Mouse (Mus musculus): Measurements from ENCODE around the gene Trhde. TPM values are rescaled to one million over a fixed set of nuclear protein-coding genes. Genes with fewer than 3 reads are reported as not detected.

Trhde gene
- 0.03 and 0.04 TPM in 2 replicates for polyA plus RNA-seq (2015; fragmentation: Nextera tagmentation; extraction: Ambion mirVana)

DNA sequence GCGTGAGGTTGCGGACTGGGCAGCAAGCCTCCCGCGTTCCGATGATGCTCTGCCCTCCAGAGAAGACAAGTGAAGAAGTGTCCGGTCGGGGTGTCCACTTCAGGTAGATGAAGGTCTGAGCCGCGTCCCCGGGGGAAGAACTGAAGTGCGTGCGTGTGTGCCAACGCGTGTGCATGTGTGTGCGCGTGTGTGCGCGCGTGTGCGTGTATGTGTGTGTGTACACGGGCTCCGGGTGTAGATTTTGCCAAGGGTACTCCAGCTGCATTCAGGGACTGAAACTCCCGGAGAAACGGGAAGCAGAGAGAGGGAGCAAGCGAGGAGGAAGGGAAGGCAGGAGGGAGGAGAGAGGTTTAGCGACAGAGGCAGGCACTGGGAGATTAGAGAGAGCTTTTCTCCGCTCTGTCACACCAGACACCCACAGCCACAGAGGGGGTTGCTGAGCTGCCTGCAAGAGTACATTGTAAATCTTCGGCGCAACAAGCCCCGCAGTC is at the start of gene Trhde:
Gene Trhde, minus strand, starts transcription at position 147 of the 491 bp plus-strand sequence.
- Histone ChIP-seq H3K4me3 (peak within 1 kb of the TSS; percentile 56), H3K27ac (no peak within 1 kb of the TSS), H3K9me3 (replicated peaks) (no peaks in the 10 kb centered on the region), H3K4me1 (replicated peaks) (peaks cover 19% of the 10 kb centered on the region), H3K4me2 (peak within 1 kb of the TSS; percentile 94), H3K27me3 (peaks cover 55% of the 10 kb centered on the region), H3K9ac (no peak within 1 kb of the TSS), H3K36me3 (no peaks in the 10 kb centered on the region)
- under 1% methylated on average over 30 of the region's 30 CpGs for WGBS
- peak; percentile 51; the same call in 1 of the 2 replicates for ATAC-seq (replicated peaks; ENCODE audit: insufficient number of reproducible peaks, insufficient read depth, low FRiP score, low read depth)

DNA sequence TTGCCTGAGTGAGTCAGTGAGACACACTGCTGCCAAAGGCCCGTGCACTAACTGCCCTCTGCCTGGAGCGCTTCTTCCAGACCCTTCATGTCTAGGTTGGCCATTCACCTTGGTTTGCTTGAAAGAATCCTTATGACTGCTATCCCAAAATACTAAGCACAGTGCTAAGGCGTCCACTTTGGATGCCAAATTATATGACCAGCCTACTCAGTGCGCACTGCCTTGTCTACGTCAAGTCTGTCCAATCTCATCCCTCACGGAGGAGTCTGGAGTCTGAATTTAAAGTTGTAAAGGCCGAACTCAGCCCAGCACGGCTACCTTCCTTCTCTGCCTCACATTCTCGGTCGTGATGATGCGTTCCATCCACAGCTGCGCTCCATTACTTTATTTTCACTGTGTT is 39.9 kb upstream of the Trhde start:
- 73% methylated on average over 12 of the region's 12 CpGs for WGBS
- H3K4me2 ChIP-seq, result no peak overlapping the region
- no peak overlapping the region for H3K4me3 ChIP-seq
- ATAC-seq (replicated peaks; ENCODE audit: insufficient number of reproducible peaks, insufficient read depth, low FRiP score, low read depth), result no peak
- no peaks in the 10 kb centered on the region for H3K36me3 ChIP-seq
- no peak overlapping the region for H3K27ac ChIP-seq
- no peaks in the 10 kb centered on the region for H3K4me1 ChIP-seq (replicated peaks)
- H3K27me3 ChIP-seq, result no peaks in the 10 kb centered on the region
- H3K9ac ChIP-seq, result no peak overlapping the region
- H3K9me3 ChIP-seq (replicated peaks), result no peaks in the 10 kb centered on the region

DNA sequence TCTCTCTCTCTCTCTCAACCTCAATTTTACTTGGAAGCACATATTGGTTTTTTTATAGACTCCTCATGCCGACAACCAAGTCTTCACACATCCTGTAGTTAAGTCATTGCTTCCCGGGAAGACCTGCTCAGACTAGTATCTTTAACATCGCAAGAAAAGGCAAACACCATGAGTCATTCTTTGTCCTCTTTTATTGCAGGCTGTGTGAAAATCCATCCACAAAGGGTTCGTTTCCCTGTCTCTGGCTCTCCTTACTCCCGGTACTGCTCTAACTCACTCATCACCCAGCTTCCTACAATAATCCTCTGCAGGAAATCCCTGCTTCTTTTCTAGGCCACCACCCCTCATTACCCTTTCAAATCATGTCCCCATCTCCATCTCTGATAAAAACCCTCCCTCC is 39.3 kb upstream of the Trhde start:
- 41% methylated on average over 5 of the region's 5 CpGs for WGBS
- no peak overlapping the region for H3K4me2 ChIP-seq
- H3K27me3 ChIP-seq, result no peaks in the 10 kb centered on the region
- H3K4me3 ChIP-seq, result no peak overlapping the region
- H3K27ac ChIP-seq, result no peak overlapping the region
- no peak for ATAC-seq (replicated peaks; ENCODE audit: insufficient number of reproducible peaks, insufficient read depth, low FRiP score, low read depth)
- H3K9me3 ChIP-seq (replicated peaks), result no peaks in the 10 kb centered on the region
- no peak overlapping the region for H3K9ac ChIP-seq
- no peaks in the 10 kb centered on the region for H3K4me1 ChIP-seq (replicated peaks)
- H3K36me3 ChIP-seq, result no peaks in the 10 kb centered on the region

DNA sequence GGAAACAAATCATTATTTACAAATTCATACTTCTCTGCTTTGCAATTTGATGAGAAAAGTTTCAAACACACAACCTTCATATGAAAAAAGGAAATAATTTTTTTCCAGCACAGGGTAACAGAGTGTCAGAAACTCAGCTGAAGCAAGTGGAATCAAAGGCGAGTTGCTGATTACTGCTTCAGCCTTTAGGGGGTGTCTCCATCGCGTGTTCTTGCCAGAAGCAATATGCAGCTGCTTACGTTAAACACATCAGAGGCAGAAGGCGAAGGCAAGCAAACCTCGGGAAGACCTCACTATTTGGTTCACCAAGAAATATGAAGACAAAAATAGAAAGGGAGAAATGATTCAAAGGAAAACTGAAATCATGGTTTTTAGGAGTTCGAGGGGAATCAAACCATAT is 29.2 kb upstream of the Trhde start:
- WGBS, result 46% methylated on average over 7 of the region's 7 CpGs
- Histone ChIP-seq H3K27me3 (no peaks in the 10 kb centered on the region), H3K4me1 (replicated peaks) (no peaks in the 10 kb centered on the region), H3K9me3 (replicated peaks) (no peaks in the 10 kb centered on the region), H3K36me3 (no peaks in the 10 kb centered on the region), H3K4me2 (no peak overlapping the region), H3K4me3 (no peak overlapping the region), H3K9ac (no peak overlapping the region), H3K27ac (no peak overlapping the region)
- ATAC-seq (replicated peaks; ENCODE audit: insufficient number of reproducible peaks, insufficient read depth, low FRiP score, low read depth), result no peak

DNA sequence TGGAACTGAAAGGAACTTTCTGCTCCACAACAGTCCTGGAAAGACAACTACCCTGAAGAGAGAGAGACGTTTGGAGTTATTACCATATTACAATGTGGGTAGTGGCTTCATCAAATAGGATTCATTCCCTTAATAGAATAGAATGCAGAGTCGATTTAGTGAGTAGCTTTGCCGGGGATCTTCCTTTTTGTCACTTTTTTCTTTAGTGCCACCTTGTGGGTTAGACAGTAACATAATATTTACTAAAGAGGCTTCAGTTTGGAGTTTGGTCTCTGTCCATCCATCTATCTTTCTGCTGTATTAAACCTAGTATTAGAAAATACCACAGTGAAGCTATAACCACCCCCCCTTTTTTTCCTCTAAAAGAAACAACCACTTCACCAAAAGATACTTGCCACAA is 6.7 kb upstream of the Trhde start:
- no peak overlapping the region for H3K4me3 ChIP-seq
- H3K4me2 ChIP-seq, result no peak overlapping the region
- H3K27me3 ChIP-seq, result peaks cover 2% of the 10 kb centered on the region
- no peaks in the 10 kb centered on the region for H3K4me1 ChIP-seq (replicated peaks)
- no peak overlapping the region for H3K27ac ChIP-seq
- no peaks in the 10 kb centered on the region for H3K9me3 ChIP-seq (replicated peaks)
- no peak for ATAC-seq (replicated peaks; ENCODE audit: insufficient number of reproducible peaks, insufficient read depth, low FRiP score, low read depth)
- 47% methylated on average over 3 of the region's 3 CpGs for WGBS
- no peak overlapping the region for H3K9ac ChIP-seq
- no peaks in the 10 kb centered on the region for H3K36me3 ChIP-seq

DNA sequence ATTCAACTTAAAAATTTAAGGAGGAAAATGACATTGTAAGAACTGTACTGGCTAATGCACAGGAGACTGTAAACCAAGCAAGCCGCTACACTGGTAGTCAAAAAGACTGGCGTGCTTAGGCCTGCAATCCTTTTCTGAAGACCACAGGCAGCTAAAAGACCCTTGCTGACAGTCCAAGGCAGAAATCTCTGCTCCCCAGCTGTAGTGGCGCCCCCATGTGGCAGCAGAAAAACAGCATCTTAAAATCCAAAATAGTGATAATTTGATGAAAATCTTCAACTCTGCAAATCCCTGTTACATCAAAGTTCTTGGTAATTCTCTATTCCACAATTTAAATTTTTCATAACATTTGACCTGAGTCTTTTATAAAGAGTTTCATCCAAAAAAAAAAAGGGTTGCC is 3.8 kb upstream of the Trhde start:
- H3K4me2 ChIP-seq, result no peak overlapping the region
- no peak overlapping the region for H3K9ac ChIP-seq
- no peak overlapping the region for H3K4me3 ChIP-seq
- H3K27me3 ChIP-seq, result peaks cover 31% of the 10 kb centered on the region
- no peak overlapping the region for H3K27ac ChIP-seq
- no peaks in the 10 kb centered on the region for H3K9me3 ChIP-seq (replicated peaks)
- ATAC-seq (replicated peaks; ENCODE audit: insufficient number of reproducible peaks, insufficient read depth, low FRiP score, low read depth), result no peak
- H3K4me1 ChIP-seq (replicated peaks), result peaks cover 15% of the 10 kb centered on the region
- WGBS, result 38% methylated on average over 3 of the region's 3 CpGs
- no peaks in the 10 kb centered on the region for H3K36me3 ChIP-seq

DNA sequence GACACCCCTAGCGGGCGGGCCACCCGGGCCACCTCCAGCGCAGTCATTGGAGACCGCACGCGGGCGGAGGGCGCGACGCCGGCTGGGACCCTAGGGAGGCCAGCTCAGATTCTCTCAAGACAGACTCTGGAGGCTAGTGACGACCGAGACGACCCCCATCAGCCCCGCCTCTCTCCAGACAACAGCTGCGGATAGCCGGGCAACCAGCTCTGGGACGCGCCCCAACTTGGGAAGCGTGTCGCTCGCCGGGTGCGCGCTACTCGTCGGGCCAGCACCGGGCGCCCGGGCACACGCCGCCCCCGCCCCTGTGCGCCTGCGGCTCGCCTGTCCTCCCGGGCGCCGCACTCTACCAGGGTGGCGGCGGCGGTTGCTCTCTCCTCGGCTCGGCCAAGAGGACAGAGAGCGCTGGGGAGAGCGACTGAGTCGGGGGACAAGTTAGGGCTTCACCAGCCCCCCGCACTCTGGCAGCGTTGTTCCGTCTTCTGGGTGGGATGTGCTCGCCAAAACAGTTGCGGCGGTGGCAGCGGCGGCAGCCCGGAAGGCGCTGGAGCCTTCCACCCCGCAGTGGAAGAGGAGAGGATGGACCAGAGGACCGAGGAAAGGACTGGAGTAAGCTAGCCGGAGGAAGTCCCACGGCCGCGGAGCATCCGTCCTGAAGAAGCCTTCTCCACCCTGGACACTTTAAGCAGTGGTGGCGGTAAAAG is 498 bp downstream of the Trhde start:
- peaks cover 55% of the 10 kb centered on the region for H3K27me3 ChIP-seq
- H3K27ac ChIP-seq, result no peak overlapping the region
- H3K4me1 ChIP-seq (replicated peaks), result peaks cover 19% of the 10 kb centered on the region
- H3K4me2 ChIP-seq, result peak overlapping the region; percentile 94
- H3K4me3 ChIP-seq, result peak overlapping the region; percentile 56
- no peak overlapping the region for H3K9ac ChIP-seq
- H3K36me3 ChIP-seq, result no peaks in the 10 kb centered on the region
- H3K9me3 ChIP-seq (replicated peaks), result no peaks in the 10 kb centered on the region
- ATAC-seq (replicated peaks; ENCODE audit: insufficient number of reproducible peaks, insufficient read depth, low FRiP score, low read depth), result peak; percentile 48; the same call in 1 of the 2 replicates
- WGBS, result under 1% methylated on average over 65 of the region's 66 CpGs

DNA sequence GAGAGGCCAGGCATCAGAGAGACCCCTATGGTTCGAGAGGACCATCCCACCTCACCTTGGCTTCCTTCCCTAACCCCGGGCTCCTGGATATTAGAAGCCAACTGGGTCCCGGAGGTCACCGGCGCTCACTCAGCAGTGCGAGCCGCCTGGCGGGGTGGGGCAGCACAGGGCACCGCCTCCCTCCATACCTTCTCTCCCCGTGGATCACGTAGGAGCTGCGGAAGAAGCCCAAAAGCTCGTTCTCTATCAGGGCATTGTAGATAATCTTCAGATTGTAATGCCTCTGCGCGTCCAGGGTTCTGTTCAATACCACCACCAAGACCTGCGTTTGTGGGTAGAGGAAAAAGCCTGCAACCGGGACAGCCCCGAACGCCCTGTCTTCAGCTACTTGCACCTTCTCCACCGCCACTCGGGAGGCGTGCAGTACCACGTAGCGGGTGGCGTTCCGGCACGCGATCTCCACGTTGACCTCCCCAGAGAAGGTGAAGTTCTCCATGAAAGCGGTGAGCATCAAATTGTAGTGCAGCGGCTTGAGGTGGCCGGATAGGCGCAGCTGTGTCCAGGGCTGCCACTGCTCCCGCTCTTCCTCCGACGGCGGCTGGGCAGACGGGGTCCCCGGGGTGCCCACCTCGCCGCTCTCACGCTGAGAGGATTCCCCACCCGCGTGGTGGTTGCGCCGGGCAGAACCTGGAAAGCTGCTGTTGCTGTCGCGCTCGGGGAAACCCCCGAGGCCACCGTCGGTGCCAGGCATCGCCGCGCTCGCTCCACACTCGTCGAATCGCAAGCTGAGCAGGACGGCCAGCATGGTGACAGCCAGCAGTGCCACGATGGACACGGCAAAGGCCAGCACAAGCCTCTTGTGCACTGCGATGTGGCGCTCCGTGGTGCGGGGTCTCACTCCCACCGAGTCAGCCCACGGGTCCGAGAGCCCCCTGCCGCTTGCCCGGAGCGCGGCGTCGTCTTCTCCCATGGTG is 1.5 kb downstream of the Trhde start:
- H3K9me3 ChIP-seq (replicated peaks), result no peaks in the 10 kb centered on the region
- H3K36me3 ChIP-seq, result no peaks in the 10 kb centered on the region
- peak overlapping the region; percentile 94 for H3K4me2 ChIP-seq
- WGBS, result 8% methylated on average over 68 of the region's 75 CpGs
- peaks cover 55% of the 10 kb centered on the region for H3K27me3 ChIP-seq
- no peak overlapping the region for H3K27ac ChIP-seq
- peaks cover 19% of the 10 kb centered on the region for H3K4me1 ChIP-seq (replicated peaks)
- ATAC-seq (replicated peaks; ENCODE audit: insufficient number of reproducible peaks, insufficient read depth, low FRiP score, low read depth), result no peak
- H3K4me3 ChIP-seq, result peak overlapping the region; percentile 56
- no peak overlapping the region for H3K9ac ChIP-seq

DNA sequence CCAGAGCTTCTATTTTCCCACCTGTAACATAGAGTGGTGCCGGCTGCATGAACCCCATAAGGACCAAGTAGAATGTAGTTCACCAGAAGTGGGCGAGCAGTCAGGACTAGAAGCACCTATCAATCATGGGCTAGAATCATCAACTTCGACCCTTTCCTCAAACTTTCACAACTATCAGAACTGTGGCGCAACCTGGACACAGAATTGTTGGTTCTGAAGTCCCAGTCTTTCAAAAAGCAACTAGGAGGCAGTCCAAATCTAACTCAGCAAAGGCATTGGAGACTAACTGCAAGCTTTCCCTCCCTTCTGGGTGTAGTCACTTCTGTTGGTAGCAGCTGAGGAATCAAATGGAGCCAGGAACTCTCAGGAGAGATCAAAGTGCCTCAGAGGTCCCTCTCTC is 2.6 kb downstream of the Trhde start:
- WGBS, result 74% methylated on average over 4 of the region's 4 CpGs
- Histone ChIP-seq H3K4me2 (no peak overlapping the region), H3K36me3 (no peaks in the 10 kb centered on the region), H3K9ac (no peak overlapping the region), H3K9me3 (replicated peaks) (no peaks in the 10 kb centered on the region), H3K4me1 (replicated peaks) (peaks cover 19% of the 10 kb centered on the region), H3K27me3 (peaks cover 55% of the 10 kb centered on the region), H3K4me3 (no peak overlapping the region), H3K27ac (no peak overlapping the region)
- ATAC-seq (replicated peaks; ENCODE audit: insufficient number of reproducible peaks, insufficient read depth, low FRiP score, low read depth), result no peak

DNA sequence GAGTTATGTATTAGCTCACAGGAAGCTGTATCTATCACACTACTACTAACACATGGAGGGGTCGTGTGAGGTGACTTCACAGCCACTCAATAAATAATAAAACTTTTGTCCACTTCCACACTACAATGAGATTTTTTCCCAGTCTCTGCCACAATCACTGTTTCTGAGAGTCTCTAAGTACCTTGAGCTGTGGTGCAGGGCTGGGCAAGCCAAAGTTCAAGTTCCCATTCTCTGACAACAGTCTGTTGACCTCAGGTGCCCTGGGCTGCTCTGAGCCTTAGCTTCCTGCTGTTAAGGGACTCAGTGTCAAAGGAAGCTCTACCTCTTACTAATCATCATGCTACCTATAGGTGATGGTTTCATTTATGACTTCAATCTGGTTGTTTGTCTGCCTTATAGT is 3.3 kb downstream of the Trhde start:
- peaks cover 53% of the 10 kb centered on the region for H3K27me3 ChIP-seq
- ATAC-seq (replicated peaks; ENCODE audit: insufficient number of reproducible peaks, insufficient read depth, low FRiP score, low read depth), result no peak
- no peak overlapping the region for H3K9ac ChIP-seq
- no peak overlapping the region for H3K4me3 ChIP-seq
- no peaks in the 10 kb centered on the region for H3K9me3 ChIP-seq (replicated peaks)
- no peak overlapping the region for H3K4me2 ChIP-seq
- peaks cover 19% of the 10 kb centered on the region for H3K4me1 ChIP-seq (replicated peaks)
- H3K36me3 ChIP-seq, result no peaks in the 10 kb centered on the region
- no peak overlapping the region for H3K27ac ChIP-seq
- WGBS, result 50% methylated on average over 1 of the region's 1 CpGs

DNA sequence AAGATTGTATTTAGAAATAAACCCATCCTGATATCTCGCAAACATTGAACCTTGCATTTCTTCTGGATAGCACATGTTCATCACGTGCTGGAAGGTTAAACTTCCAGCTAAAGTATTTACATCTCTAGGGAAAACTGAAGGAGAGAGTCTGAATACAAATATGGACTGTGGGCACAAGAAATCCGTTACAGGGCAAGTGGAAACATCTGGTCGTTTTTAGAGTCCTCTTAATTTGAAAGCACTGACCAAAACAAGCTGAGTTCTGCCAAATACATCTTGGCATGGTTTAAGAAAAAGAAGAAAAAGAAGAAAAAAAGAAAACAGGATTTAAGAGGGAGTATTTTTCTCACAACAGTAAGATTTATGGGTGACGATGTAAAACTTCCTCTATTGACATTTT is 3.9 kb downstream of the Trhde start:
- Histone ChIP-seq H3K4me1 (replicated peaks) (peaks cover 19% of the 10 kb centered on the region), H3K27me3 (peaks cover 48% of the 10 kb centered on the region), H3K9me3 (replicated peaks) (no peaks in the 10 kb centered on the region), H3K4me2 (no peak overlapping the region), H3K4me3 (no peak overlapping the region), H3K9ac (no peak overlapping the region), H3K36me3 (no peaks in the 10 kb centered on the region), H3K27ac (no peak overlapping the region)
- 49% methylated on average over 5 of the region's 5 CpGs for WGBS
- no peak for ATAC-seq (replicated peaks; ENCODE audit: insufficient number of reproducible peaks, insufficient read depth, low FRiP score, low read depth)
